Mouse (Mus musculus) hindbrain, embryonic 14.5 days (tissue): ENCODE data around the gene Sparc. TPM values are rescaled to one million over a fixed set of nuclear protein-coding genes. Genes with fewer than 3 reads are reported as not detected.

Experiments used
- ATAC-seq: fragments of 200-750 bp; cut with Nextera tagmentation; 2 replicates; pipeline ENCODE4 v1.8.0; 2017; ENCODE audit warnings: moderate number of reproducible peaks, mild to moderate bottlenecking, moderate TSS enrichment, moderate library complexity; ENCODE audit not compliant: low FRiP score
- DNase-seq: peaks from one replicate; pipeline ENCODE4 v3.0.0-alpha.2; 2015; ENCODE audit warnings: low spot score
- H3K27ac ChIP-seq: fragments of 300-500 bp; sonication (generic); 2 replicates; pipeline ENCODE4 v1.5.1; 2014; ENCODE audit warnings: mild to moderate bottlenecking, moderate library complexity
- H3K27me3 ChIP-seq: fragments of 300-500 bp; sonication (generic); 2 replicates; pipeline ENCODE4 v1.6.1; 2014; ENCODE audit warnings: mild to moderate bottlenecking, low read length, mixed read lengths; ENCODE audit not compliant: control insufficient read depth, insufficient read depth
- H3K36me3 ChIP-seq: fragments of 300-500 bp; sonication (generic); replicated peaks from 2 replicates; pipeline ENCODE4 v1.6.1; 2014; ENCODE audit not compliant: control insufficient read depth, insufficient read depth
- H3K4me1 ChIP-seq: fragments of 300-500 bp; sonication (generic); replicated peaks from 2 replicates; pipeline ENCODE4 v1.6.1; 2014; ENCODE audit warnings: antibody characterized with exemption, low read length, mixed read lengths; ENCODE audit not compliant: control insufficient read depth, insufficient read depth
- H3K4me2 ChIP-seq: fragments of 300-500 bp; sonication (generic); replicated peaks from 2 replicates; pipeline ENCODE4 v1.6.1; 2014; ENCODE audit warnings: mild to moderate bottlenecking, moderate library complexity
- H3K4me3 ChIP-seq: fragments of 300-500 bp; sonication (generic); replicated peaks from 2 replicates; pipeline ENCODE4 v1.5.1; 2014; ENCODE audit warnings: mild to moderate bottlenecking, low read length
- H3K9ac ChIP-seq: fragments of 300-500 bp; sonication (generic); 2 replicates; pipeline ENCODE4 v1.6.1; 2014
- H3K9me3 ChIP-seq: fragments of 300-500 bp; sonication (generic); 2 replicates; pipeline ENCODE4 v1.6.1; 2016; ENCODE audit warnings: low read length; ENCODE audit not compliant: control insufficient read depth
- WGBS: fragments of 180-500 bp; shearing (Covaris S2); extraction: QIAGEN DNeasy Blood & Tissue Kit; methylation state at CpG from one replicate; pipeline ENCODE4 v1.1.7; 2014; 5-methylcytosine and 5-hydroxymethylcytosine counted together
- polyA plus RNA-seq: library from polyadenylated mRNA; unstranded; fragments of >200 nt; fragmentation: Nextera tagmentation; extraction: Ambion mirVana; gene quantifications from 2 replicates; pipeline ENCODE4 v1.2.1, GENCODE M21; 2014

The Sparc gene
- polyA plus RNA-seq, 1 experiment from 2014 or later = 583 TPM

DNA sequence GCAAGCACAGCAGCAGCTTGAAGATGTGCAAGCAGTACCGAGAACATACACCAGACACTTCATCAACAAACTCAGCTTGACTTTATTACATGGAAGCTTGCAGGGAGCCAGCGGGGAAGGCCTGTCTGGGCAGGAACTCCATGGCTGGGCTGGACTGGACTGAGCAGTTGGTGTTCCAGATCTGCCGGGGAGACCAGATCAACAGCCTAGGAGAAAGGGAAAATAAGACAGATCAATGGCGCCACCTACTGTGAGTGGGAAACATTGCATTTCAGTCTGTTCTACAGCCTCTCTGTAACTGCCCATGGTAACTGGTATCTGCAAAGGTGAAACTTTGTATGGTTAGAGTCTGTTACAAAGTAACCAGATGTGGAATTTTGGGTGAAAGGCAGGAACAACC, 23.6 kb upstream of the Sparc start:
- Histone ChIP-seq H3K4me1 (no peaks in the 10 kb centered on the region), H3K27me3 (no peaks in the 10 kb centered on the region), H3K27ac (no peak overlapping the region), H3K4me3 (no peak overlapping the region), H3K9ac (no peak overlapping the region), H3K9me3 (no peaks in the 10 kb centered on the region), H3K4me2 (no peak overlapping the region), H3K36me3 (peaks cover 36% of the 10 kb centered on the region)
- ATAC-seq (peak; percentile 76; the same call in 1 of the 2 replicates), DNase-seq (peak; percentile 86)
- WGBS = 28% methylated on average over 4 of the region's 4 CpGs

DNA sequence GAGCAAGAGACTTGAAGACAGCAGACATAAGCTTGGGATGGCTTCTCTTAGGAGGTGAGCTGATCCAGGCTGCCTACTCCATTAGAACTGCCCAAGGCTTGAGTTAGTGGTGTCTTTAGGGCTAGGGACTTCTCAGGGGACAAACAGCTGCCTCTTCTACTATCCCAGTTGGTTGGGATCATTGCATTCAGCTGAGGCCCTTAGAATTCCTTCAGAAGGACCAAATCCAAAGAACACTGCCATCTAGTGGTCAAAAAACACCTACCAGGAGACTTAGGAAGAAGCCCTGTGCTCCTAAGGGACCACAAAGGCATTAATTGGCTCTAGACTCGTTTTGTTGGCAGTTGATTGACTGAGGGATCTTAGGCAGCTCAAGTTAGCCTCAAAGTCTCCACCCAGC, 21.8 kb upstream of the Sparc start:
- Histone ChIP-seq H3K27ac (no peak overlapping the region), H3K4me2 (no peak overlapping the region), H3K9me3 (no peaks in the 10 kb centered on the region), H3K4me1 (no peaks in the 10 kb centered on the region), H3K9ac (no peak overlapping the region), H3K27me3 (no peaks in the 10 kb centered on the region), H3K4me3 (no peak overlapping the region), H3K36me3 (peaks cover 25% of the 10 kb centered on the region)
- DNase-seq = peak; percentile 94
- 0% methylated on average over 1 of the region's 1 CpGs for WGBS
- no peak for ATAC-seq

DNA sequence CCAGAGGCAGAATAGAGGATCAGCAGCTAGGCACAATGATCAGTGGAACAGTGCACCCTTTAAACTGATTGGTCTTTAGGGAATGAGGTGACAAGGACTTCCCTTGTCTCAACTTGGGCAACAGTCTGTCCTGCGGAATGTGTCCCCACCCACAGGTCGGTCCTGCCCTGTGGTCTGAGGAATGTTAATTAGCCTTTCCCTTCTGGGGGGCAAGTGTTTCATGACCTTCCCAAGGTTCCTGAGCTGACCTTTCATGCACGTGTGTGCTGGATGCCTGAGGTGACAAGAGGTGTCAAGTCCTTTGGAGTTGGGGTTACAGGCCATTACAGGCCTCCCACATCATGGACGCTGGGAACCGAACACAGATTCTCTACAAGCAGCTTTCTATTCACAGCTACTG, 16.7 kb upstream of the Sparc start:
- Histone ChIP-seq H3K4me2 (no peak overlapping the region), H3K27me3 (no peaks in the 10 kb centered on the region), H3K9me3 (no peaks in the 10 kb centered on the region), H3K9ac (no peak overlapping the region), H3K36me3 (no peaks in the 10 kb centered on the region), H3K27ac (no peak overlapping the region), H3K4me1 (no peaks in the 10 kb centered on the region), H3K4me3 (no peak overlapping the region)
- DNase-seq = no peak
- 53% methylated on average over 5 of the region's 5 CpGs for WGBS
- no peak for ATAC-seq

- ATAC-seq (no peak), DNase-seq (no peak)
- H3K27ac ChIP-seq = no peak overlapping the region
- H3K4me2 ChIP-seq = no peak overlapping the region
- H3K4me3 ChIP-seq = no peak overlapping the region
- H3K27me3 ChIP-seq = no peaks in the 10 kb centered on the region
- H3K9ac ChIP-seq = no peak overlapping the region
- no peaks in the 10 kb centered on the region for H3K4me1 ChIP-seq
- WGBS = 21% methylated on average over 4 of the region's 4 CpGs
- H3K9me3 ChIP-seq = no peaks in the 10 kb centered on the region
- no peaks in the 10 kb centered on the region for H3K36me3 ChIP-seq
Observed at GRCm38 (mm10) chr11:55438031-55438430, 15.0 kb upstream of the Sparc start.

- no peaks in the 10 kb centered on the region for H3K9me3 ChIP-seq
- no peak overlapping the region for H3K4me3 ChIP-seq
- no peaks in the 10 kb centered on the region for H3K4me1 ChIP-seq
- H3K27ac ChIP-seq = no peak overlapping the region
- H3K9ac ChIP-seq = no peak overlapping the region
- H3K4me2 ChIP-seq = no peak overlapping the region
- H3K27me3 ChIP-seq = no peaks in the 10 kb centered on the region
- H3K36me3 ChIP-seq = no peaks in the 10 kb centered on the region
- 89% methylated on average over 6 of the region's 6 CpGs for WGBS
- ATAC-seq (no peak), DNase-seq (no peak)
Observed at GRCm38 (mm10) chr11:55436089-55436488, 13.1 kb upstream of the Sparc start.

DNA sequence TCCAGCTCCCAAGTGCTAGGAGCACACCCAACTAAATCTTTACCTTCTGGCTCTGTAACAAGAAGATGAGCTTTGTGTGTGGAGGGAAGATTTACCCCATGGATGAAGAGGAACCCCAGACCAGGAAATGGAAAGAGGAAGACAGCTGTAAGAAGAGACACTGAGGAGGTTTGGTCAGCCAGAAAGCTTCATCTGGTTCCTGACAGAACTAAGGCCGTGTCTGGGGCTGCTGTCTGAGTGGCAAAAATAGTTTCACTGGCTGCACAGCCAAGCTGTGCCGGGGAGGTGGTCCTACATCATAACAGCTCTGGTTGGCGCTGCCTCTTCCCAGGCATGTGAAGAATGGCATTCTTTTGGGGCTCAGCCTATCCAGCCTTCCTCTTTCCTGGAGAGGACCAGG, 10.0 kb upstream of the Sparc start:
- Histone ChIP-seq H3K4me3 (no peak overlapping the region), H3K4me2 (no peak overlapping the region), H3K27me3 (no peaks in the 10 kb centered on the region), H3K36me3 (no peaks in the 10 kb centered on the region), H3K9me3 (no peaks in the 10 kb centered on the region), H3K9ac (no peak overlapping the region), H3K27ac (no peak overlapping the region), H3K4me1 (no peaks in the 10 kb centered on the region)
- 69% methylated on average over 3 of the region's 3 CpGs for WGBS
- ATAC-seq (no peak), DNase-seq (no peak)

- no peaks in the 10 kb centered on the region for H3K9me3 ChIP-seq
- no peak overlapping the region for H3K4me2 ChIP-seq
- ATAC-seq (no peak), DNase-seq (no peak)
- no peaks in the 10 kb centered on the region for H3K36me3 ChIP-seq
- 91% methylated on average over 2 of the region's 2 CpGs for WGBS
- H3K27me3 ChIP-seq = no peaks in the 10 kb centered on the region
- H3K27ac ChIP-seq = no peak overlapping the region
- H3K4me1 ChIP-seq = 0 out of 2 replicates have a peak, but pooled peaks cover 7% of the 10 kb centered on the region
- H3K9ac ChIP-seq = no peak overlapping the region
- H3K4me3 ChIP-seq = no peak overlapping the region
Observed at GRCm38 (mm10) chr11:55429973-55430372, 7.0 kb upstream of the Sparc start.

- no peaks in the 10 kb centered on the region for H3K27me3 ChIP-seq
- no peaks in the 10 kb centered on the region for H3K9me3 ChIP-seq
- no peaks in the 10 kb centered on the region for H3K36me3 ChIP-seq
- H3K27ac ChIP-seq = 0 out of 2 replicates have a peak overlapping the region, but pooled peaks have one; percentile 35
- H3K4me3 ChIP-seq = no peak overlapping the region
- DNase-seq (peak; percentile 76), ATAC-seq (peak; percentile 65)
- no peak overlapping the region for H3K4me2 ChIP-seq
- 27% methylated on average over 16 of the region's 16 CpGs for WGBS
- peaks cover 17% of the 10 kb centered on the region; the same call in 1 of the 2 replicates for H3K4me1 ChIP-seq
- no peak overlapping the region for H3K9ac ChIP-seq
Observed at GRCm38 (mm10) chr11:55428186-55429012, 5.4 kb upstream of the Sparc start.

DNA sequence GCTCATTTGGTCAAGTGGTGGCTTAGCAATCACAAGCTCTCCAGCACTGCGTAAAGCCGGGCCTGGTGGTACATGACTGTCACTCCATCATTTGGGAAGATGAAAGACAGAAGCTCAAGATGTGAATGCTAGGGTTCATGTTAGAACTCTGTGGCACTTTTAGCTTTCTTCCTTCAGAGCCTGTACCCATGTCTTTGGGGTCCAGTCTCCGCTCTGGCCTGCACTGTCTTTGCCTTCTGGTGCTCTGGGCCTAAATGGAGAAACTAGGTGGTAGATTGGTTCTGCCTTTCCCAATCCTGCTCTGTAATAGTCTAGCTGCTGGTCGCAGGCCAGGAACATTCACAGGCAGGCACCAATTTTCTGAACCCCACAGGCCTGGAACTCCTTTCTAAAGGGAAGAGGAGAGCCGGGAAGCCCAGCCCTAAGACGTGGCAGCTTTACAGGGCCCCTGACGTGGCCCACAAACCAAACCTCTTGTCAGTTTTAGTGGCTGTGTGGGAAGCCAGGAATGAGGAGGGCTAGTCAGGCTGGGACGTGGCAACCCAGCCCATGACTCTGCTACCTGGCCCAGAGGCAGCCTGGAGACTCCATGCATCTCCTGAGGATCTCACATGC, 1.9 kb upstream of the Sparc start:
- no peaks in the 10 kb centered on the region for H3K9me3 ChIP-seq
- DNase-seq (no peak), ATAC-seq (no peak)
- no peaks in the 10 kb centered on the region for H3K36me3 ChIP-seq
- H3K4me2 ChIP-seq = no peak overlapping the region
- H3K27me3 ChIP-seq = no peaks in the 10 kb centered on the region
- 68% methylated on average over 8 of the region's 8 CpGs for WGBS
- peaks cover 17% of the 10 kb centered on the region; the same call in 1 of the 2 replicates for H3K4me1 ChIP-seq
- H3K9ac ChIP-seq = no peak overlapping the region
- no peak overlapping the region for H3K4me3 ChIP-seq
- H3K27ac ChIP-seq = no peak overlapping the region
